Mouse (Mus musculus): ENCODE measurements around the gene Gucy2c. TPM values are rescaled to one million over a fixed set of nuclear protein-coding genes. Genes with fewer than 3 reads are reported as not detected.

The Gucy2c gene
- polyA plus RNA-seq, 2 experiments, result 0.06 to 0.11 TPM

DNA sequence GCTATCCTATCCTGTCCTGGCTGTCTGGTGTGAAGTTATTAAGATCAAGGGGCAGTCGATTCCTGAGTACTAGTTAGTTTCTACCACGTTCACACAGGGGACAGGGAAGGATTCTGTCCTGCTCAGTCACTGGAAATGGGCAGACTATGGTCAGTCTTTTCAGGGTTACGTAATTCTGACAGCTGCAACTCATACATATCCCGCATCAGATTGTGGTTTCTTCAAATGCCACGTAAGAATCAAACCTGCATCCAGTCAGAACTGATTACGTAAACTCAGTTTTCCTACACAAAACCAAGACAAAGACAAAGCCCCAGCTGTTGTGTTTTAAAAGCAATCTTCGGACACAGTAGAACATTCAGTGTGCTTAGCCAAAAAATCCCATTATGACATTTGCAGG, 33.8 kb upstream of the Gucy2c start:
- H3K36me3 ChIP-seq (replicated peaks; ENCODE audit: control insufficient read depth, insufficient read depth, low read depth), result peaks cover 82% of the 10 kb centered on the region

GRCm38 (mm10) chr6:136813117-136813516, 31.6 kb upstream of the Gucy2c start:
- H3K4me1 ChIP-seq (replicated peaks; ENCODE audit: control insufficient read depth in 2 of 2, insufficient read depth in 2 of 2, low read length in 1 of 2), result peaks cover 10 to 11% of the 10 kb centered on the region in 2 experiments
- no peak overlapping the region for H3K9ac ChIP-seq (replicated peaks)
- H3K36me3 ChIP-seq (replicated peaks; ENCODE audit: control insufficient read depth, insufficient read depth, low read depth), result peaks cover 61% of the 10 kb centered on the region
- WGBS (ENCODE audit: insufficient replicate concordance), result 49% methylated on average over 4 of the region's 4 CpGs
- no peaks in the 10 kb centered on the region for H3K9me3 ChIP-seq (ENCODE audit: control insufficient read depth, low read length)
- TF ChIP-seq EP300 (IDR thresholded peaks at IDR 0.05; ENCODE audit: low read depth) (no peak), CTCF (IDR thresholded peaks at IDR 0.05; ENCODE audit: low read depth) (peak; percentile 46)
- no peaks in the 10 kb centered on the region for H3K27me3 ChIP-seq (ENCODE audit: control insufficient read depth, insufficient read depth, low read length)
- DNase-seq (ENCODE audit: low read depth in 3 of 3, low spot score in 3 of 3) (no peak), ATAC-seq (ENCODE audit: insufficient read depth) (no peak)
- no peak overlapping the region for H3K27ac ChIP-seq
- no peak overlapping the region for H3K4me3 ChIP-seq (ENCODE audit: insufficient read depth in 1 of 2, low read depth in 2 of 2, low read length in 2 of 2)
- no peak overlapping the region for H3K4me2 ChIP-seq (ENCODE audit: low read depth)

More for the DNA sequence above, 33.8 kb upstream of the Gucy2c start:
- TF ChIP-seq CTCF (IDR thresholded peaks at IDR 0.05; ENCODE audit: low read depth), result no peak
- no peak for TF ChIP-seq EP300 (IDR thresholded peaks at IDR 0.05; ENCODE audit: low read depth)
- Histone ChIP-seq H3K27me3 (ENCODE audit: control insufficient read depth, insufficient read depth, low read length) (no peaks in the 10 kb centered on the region), H3K9me3 (ENCODE audit: control insufficient read depth, low read length) (no peaks in the 10 kb centered on the region), H3K4me1 (replicated peaks; ENCODE audit: control insufficient read depth in 2 of 2, insufficient read depth in 2 of 2, low read length in 1 of 2) (peaks cover 1 to 2% of the 10 kb centered on the region in 2 experiments), H3K4me3 (ENCODE audit: insufficient read depth in 1 of 2, low read depth in 2 of 2, low read length in 2 of 2) (no peak overlapping the region), H3K27ac (no peak overlapping the region), H3K4me2 (ENCODE audit: low read depth) (no peak overlapping the region), H3K9ac (replicated peaks) (no peak overlapping the region)
- WGBS (ENCODE audit: insufficient replicate concordance), result 82% methylated on average over 7 of the region's 7 CpGs
- DNase-seq (ENCODE audit: low read depth in 3 of 3, low spot score in 3 of 3), result no peak
- no peak for ATAC-seq (ENCODE audit: insufficient read depth)

GRCm38 (mm10) chr6:136811196-136811595, 29.6 kb upstream of the Gucy2c start:
- 78% methylated on average over 10 of the region's 10 CpGs for WGBS (ENCODE audit: insufficient replicate concordance)
- DNase-seq (ENCODE audit: low read depth in 3 of 3, low spot score in 3 of 3) (no peak), ATAC-seq (ENCODE audit: insufficient read depth) (no peak)
- H3K9me3 ChIP-seq (ENCODE audit: control insufficient read depth, low read length), result no peaks in the 10 kb centered on the region
- peaks cover 21 to 25% of the 10 kb centered on the region in 2 experiments for H3K4me1 ChIP-seq (replicated peaks; ENCODE audit: control insufficient read depth in 2 of 2, insufficient read depth in 2 of 2, low read length in 1 of 2)
- H3K4me3 ChIP-seq (ENCODE audit: insufficient read depth in 1 of 2, low read depth in 2 of 2, low read length in 2 of 2), result no peak overlapping the region
- TF ChIP-seq EP300 (IDR thresholded peaks at IDR 0.05; ENCODE audit: low read depth), result no peak
- TF ChIP-seq CTCF (IDR thresholded peaks at IDR 0.05; ENCODE audit: low read depth), result no peak
- peaks cover 42% of the 10 kb centered on the region for H3K36me3 ChIP-seq (replicated peaks; ENCODE audit: control insufficient read depth, insufficient read depth, low read depth)
- no peak overlapping the region for H3K27ac ChIP-seq
- no peaks in the 10 kb centered on the region for H3K27me3 ChIP-seq (ENCODE audit: control insufficient read depth, insufficient read depth, low read length)
- no peak overlapping the region for H3K9ac ChIP-seq (replicated peaks)
- no peak overlapping the region for H3K4me2 ChIP-seq (ENCODE audit: low read depth)

- Histone ChIP-seq H3K27ac (peak overlapping the region; percentile 0), H3K36me3 (replicated peaks; ENCODE audit: control insufficient read depth, insufficient read depth, low read depth) (peaks cover 29% of the 10 kb centered on the region), H3K4me1 (replicated peaks; ENCODE audit: control insufficient read depth in 2 of 2, insufficient read depth in 2 of 2, low read length in 1 of 2) (peaks cover 28 to 32% of the 10 kb centered on the region in 2 experiments), H3K9ac (replicated peaks) (peak overlapping the region; percentile 90), H3K4me3 (ENCODE audit: insufficient read depth in 1 of 2, low read depth in 2 of 2, low read length in 2 of 2) (peak overlapping the region; percentile 75 to 78), H3K9me3 (ENCODE audit: control insufficient read depth, low read length) (no peaks in the 10 kb centered on the region), H3K27me3 (ENCODE audit: control insufficient read depth, insufficient read depth, low read length) (no peaks in the 10 kb centered on the region), H3K4me2 (ENCODE audit: low read depth) (peak overlapping the region; percentile 88)
- TF ChIP-seq CTCF (IDR thresholded peaks at IDR 0.05; ENCODE audit: low read depth), result no peak
- DNase-seq (ENCODE audit: low read depth in 3 of 3, low spot score in 3 of 3), result no peak
- ATAC-seq (ENCODE audit: insufficient read depth), result no peak
- WGBS (ENCODE audit: insufficient replicate concordance), result 33% methylated on average over 13 of the region's 13 CpGs
These were observed 28.1 kb upstream of the Gucy2c start for GRCm38 (mm10) chr6:136809673-136810072.

DNA sequence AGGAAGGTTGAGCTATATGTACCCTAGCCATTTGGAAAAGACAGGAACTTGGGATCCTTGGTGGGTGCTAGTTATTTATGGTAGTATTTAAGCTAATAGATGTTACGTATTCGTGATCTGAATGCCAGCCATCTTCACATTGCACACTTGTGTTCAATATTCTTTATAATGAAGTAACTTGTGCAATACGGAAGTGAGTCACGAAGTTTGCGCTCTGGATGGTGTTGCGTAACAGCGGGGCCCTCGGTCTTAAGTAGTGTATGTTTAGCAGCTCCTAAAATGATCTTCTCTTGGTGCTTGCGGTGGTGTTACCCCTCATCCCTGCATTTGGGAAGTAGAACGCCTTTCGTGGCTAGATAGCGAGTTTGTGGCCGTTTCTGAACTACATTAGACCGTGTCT, 27.5 kb upstream of the Gucy2c start:
- Histone ChIP-seq H3K27me3 (ENCODE audit: control insufficient read depth, insufficient read depth, low read length) (no peaks in the 10 kb centered on the region), H3K4me1 (replicated peaks; ENCODE audit: control insufficient read depth in 2 of 2, insufficient read depth in 2 of 2, low read length in 1 of 2) (peaks cover 30 to 32% of the 10 kb centered on the region in 2 experiments), H3K9ac (replicated peaks) (peak overlapping the region; percentile 90), H3K4me2 (ENCODE audit: low read depth) (peak overlapping the region; percentile 88), H3K9me3 (ENCODE audit: control insufficient read depth, low read length) (no peaks in the 10 kb centered on the region), H3K4me3 (ENCODE audit: insufficient read depth in 1 of 2, low read depth in 2 of 2, low read length in 2 of 2) (peak overlapping the region; percentile 75 to 78), H3K27ac (peak overlapping the region; percentile 0), H3K36me3 (replicated peaks; ENCODE audit: control insufficient read depth, insufficient read depth, low read depth) (peaks cover 23% of the 10 kb centered on the region)
- under 1% methylated on average over 14 of the region's 14 CpGs for WGBS (ENCODE audit: insufficient replicate concordance)
- ATAC-seq (ENCODE audit: insufficient read depth) (no peak), DNase-seq (ENCODE audit: low read depth in 3 of 3, low spot score in 3 of 3) (peak; percentile 49 to 63 (median 60))
- TF ChIP-seq EP300 (IDR thresholded peaks at IDR 0.05; ENCODE audit: low read depth), result no peak
- no peak for TF ChIP-seq CTCF (IDR thresholded peaks at IDR 0.05; ENCODE audit: low read depth)

All from liver, embryonic 14.5 days (tissue).